Mouse (Mus musculus) small intestine, adult 2 months (tissue): ENCODE data around the gene Dnm2.

ENCODE experiments used
- CTCF ChIP-seq: fragments of 200-500 bp; IDR thresholded peaks from 2 replicates; pipeline ENCODE4 v1.5.1; 2012; ENCODE audit warnings: low read depth, mild to moderate bottlenecking, control low read depth, inconsistent platforms, low read length, moderate library complexity, mixed read lengths; ENCODE audit not compliant: insufficient replicate concordance, insufficient read length; ENCODE audit errors: extremely low read depth
- POLR2A ChIP-seq: fragments of 200-500 bp; IDR thresholded peaks from 2 replicates; pipeline ENCODE4 v1.6.1; 2012; ENCODE audit warnings: low read depth, mild to moderate bottlenecking, control low read depth, inconsistent platforms, low read length, moderate library complexity

- TF ChIP-seq CTCF (no peak), POLR2A (no peak)
Measured at GRCm38 (mm10) chr9:21427773-21428172, 3.1 kb downstream of the Dnm2 start.
